Mouse (Mus musculus) CH12.LX (cell line): ENCODE measurements around the gene Bcl2l12. TPM values are rescaled to one million over a fixed set of nuclear protein-coding genes. Genes with fewer than 3 reads are reported as not detected.

Experiments used
- DNase-seq: peaks from one replicate; pipeline ENCODE4 v3.0.0-alpha.2; 2013; ENCODE audit errors: extremely low read depth
- H3K27ac ChIP-seq: 2 replicates; pipeline ENCODE4 v1.5.1; 2012; ENCODE audit warnings: low read depth, mild to moderate bottlenecking, control low read depth, moderate library complexity; ENCODE audit not compliant: insufficient read depth
- H3K27me3 ChIP-seq: replicated peaks from 2 replicates; pipeline ENCODE3; 2012; ENCODE audit warnings: inconsistent platforms
- H3K36me3 ChIP-seq, 2 experiments: replicated peaks in 1 of 2; 2 replicates each; pipeline versions ENCODE3 to v1.6.1; 2012; ENCODE audit warnings: inconsistent platforms in 1 of 2, low read length in 1 of 2, mild to moderate bottlenecking in 1 of 2, mixed read lengths in 1 of 2, moderate library complexity in 1 of 2; ENCODE audit not compliant: control insufficient read depth in 1 of 2, insufficient read depth in 1 of 2
- H3K4me1 ChIP-seq, 2 experiments: 2 replicates each; pipeline ENCODE4 v1.6.1; 2012; ENCODE audit warnings: inconsistent platforms in 1 of 2, moderate library complexity in 1 of 2; ENCODE audit not compliant: insufficient read depth in 2 of 2, control insufficient read depth in 1 of 2
- H3K4me2 ChIP-seq: 2 replicates; pipeline ENCODE4 v1.6.1; 2012; ENCODE audit warnings: low read depth, mild to moderate bottlenecking, control low read depth; ENCODE audit not compliant: poor library complexity, insufficient read depth, severe bottlenecking
- H3K4me3 ChIP-seq, 3 experiments: fragments of 150-350 bp in 1 of 3; sonication (generic) in 1 of 3; replicated peaks in 1 of 3; 2 replicates each; pipeline versions ENCODE3 to v1.5.1; 2011 to 2012; ENCODE audit warnings: low read depth in 2 of 3, low read length in 2 of 3, mild to moderate bottlenecking in 2 of 3, moderate library complexity in 2 of 3, control low read depth in 1 of 3, improper control_type of control experiment in 1 of 3, inconsistent platforms in 1 of 3, mixed read lengths in 1 of 3; ENCODE audit not compliant: poor library complexity in 1 of 3
- H3K79me2 ChIP-seq: replicated peaks from 2 replicates; pipeline ENCODE4 v1.6.1; 2012; ENCODE audit warnings: mild to moderate bottlenecking, moderate library complexity; ENCODE audit not compliant: control insufficient read depth, poor library complexity, insufficient read depth, severe bottlenecking; ENCODE audit errors: extremely low read depth
- H3K9ac ChIP-seq: 2 replicates; pipeline ENCODE4 v1.6.1; 2012; ENCODE audit warnings: low read depth, mild to moderate bottlenecking, control low read depth, moderate library complexity; ENCODE audit not compliant: insufficient read depth
- H3K9me3 ChIP-seq: replicated peaks from 2 replicates; pipeline ENCODE3; 2012; ENCODE audit warnings: low read length, inconsistent platforms, mixed read lengths
- CHD2 ChIP-seq: IDR thresholded peaks from 2 replicates; pipeline ENCODE4 v1.6.1; 2011; ENCODE audit warnings: low read length, improper control_type of control experiment
- E2F4 ChIP-seq: IDR thresholded peaks from 2 replicates; pipeline ENCODE4 v1.6.1; 2011; ENCODE audit warnings: low read depth, low read length, improper control_type of control experiment; ENCODE audit not compliant: insufficient replicate concordance
- ELF1 ChIP-seq: IDR thresholded peaks from 2 replicates; pipeline ENCODE4 v1.6.1; 2014; ENCODE audit warnings: low read depth, mild to moderate bottlenecking, inconsistent platforms, low read length, improper control_type of control experiment
- EP300 ChIP-seq: IDR thresholded peaks from 2 replicates; pipeline ENCODE4 v1.6.1; 2011; ENCODE audit warnings: low read length, improper control_type of control experiment
- ETS1 ChIP-seq: conservative IDR thresholded peaks from 2 replicates; pipeline ENCODE4 v1.6.1; 2012; ENCODE audit warnings: low read depth, mild to moderate bottlenecking, inconsistent platforms, low read length, improper control_type of control experiment, moderate library complexity
- GABPA ChIP-seq: IDR thresholded peaks from 2 replicates; pipeline ENCODE4 v1.6.1; 2012; ENCODE audit warnings: low read depth, low read length, improper control_type of control experiment, inconsistent platforms; ENCODE audit not compliant: insufficient replicate concordance
- IRF4 ChIP-seq: IDR thresholded peaks from 2 replicates; pipeline ENCODE4 v1.6.1; 2014; ENCODE audit warnings: low read depth, mild to moderate bottlenecking, inconsistent platforms, low read length, improper control_type of control experiment
- JUN ChIP-seq: IDR thresholded peaks from 2 replicates; pipeline ENCODE4 v1.6.1; 2011; ENCODE audit warnings: low read depth, mild to moderate bottlenecking, low read length, improper control_type of control experiment, moderate library complexity; ENCODE audit not compliant: insufficient read depth
- JUND ChIP-seq: conservative IDR thresholded peaks from 2 replicates; pipeline ENCODE4 v1.6.1; 2011; ENCODE audit warnings: low read depth, low read length, improper control_type of control experiment
- MAZ ChIP-seq: IDR thresholded peaks from 2 replicates; pipeline ENCODE4 v1.6.1; 2012; ENCODE audit warnings: low read depth, mild to moderate bottlenecking, inconsistent platforms, low read length, improper control_type of control experiment, moderate library complexity
- MEF2A ChIP-seq: IDR thresholded peaks from 2 replicates; pipeline ENCODE4 v1.6.1; 2014; ENCODE audit warnings: low read depth, mild to moderate bottlenecking, inconsistent platforms, low read length, improper control_type of control experiment, borderline replicate concordance
- MXI1 ChIP-seq: IDR thresholded peaks from 2 replicates; pipeline ENCODE4 v1.6.1; 2011; ENCODE audit warnings: mild to moderate bottlenecking, low read depth, low read length, improper control_type of control experiment
- MYC ChIP-seq: IDR thresholded peaks from 2 replicates; pipeline ENCODE4 v1.6.1; 2011; ENCODE audit warnings: low read depth, mild to moderate bottlenecking, improper control_type of control experiment, low read length
- NELFE ChIP-seq: IDR thresholded peaks from 2 replicates; pipeline ENCODE4 v1.6.1; 2011; ENCODE audit warnings: low read depth, low read length, improper control_type of control experiment
- NRF1 ChIP-seq: IDR thresholded peaks from 2 replicates; pipeline ENCODE4 v1.6.1; 2014; ENCODE audit warnings: low read depth, mild to moderate bottlenecking, inconsistent platforms, low read length, improper control_type of control experiment, moderate library complexity
- PAX5 ChIP-seq: IDR thresholded peaks from 2 replicates; pipeline ENCODE4 v1.6.1; 2012; ENCODE audit warnings: low read length, inconsistent platforms, mixed read lengths
- POLR2A ChIP-seq: IDR thresholded peaks from 2 replicates; pipeline ENCODE4 v1.6.1; 2011; ENCODE audit warnings: low read depth, mild to moderate bottlenecking, improper control_type of control experiment, low read length
- POLR2AphosphoS2 ChIP-seq: IDR thresholded peaks from 2 replicates; pipeline ENCODE4 v1.6.1; 2011; ENCODE audit warnings: low read depth, low read length, improper control_type of control experiment
- RAD21 ChIP-seq: IDR thresholded peaks from 2 replicates; pipeline ENCODE4 v1.6.1; 2011; ENCODE audit warnings: low read depth, mild to moderate bottlenecking, low read length, improper control_type of control experiment, moderate library complexity
- RCOR1 ChIP-seq: conservative IDR thresholded peaks from 2 replicates; pipeline ENCODE4 v1.6.1; 2012; ENCODE audit warnings: low read depth, mild to moderate bottlenecking, inconsistent platforms, low read length, improper control_type of control experiment
- SIN3A ChIP-seq: IDR thresholded peaks from 2 replicates; pipeline ENCODE4 v1.6.1; 2012; ENCODE audit warnings: low read length, improper control_type of control experiment, inconsistent platforms
- TCF12 ChIP-seq: IDR thresholded peaks from 2 replicates; pipeline ENCODE4 v1.6.1; 2014; ENCODE audit warnings: low read depth, mild to moderate bottlenecking, inconsistent platforms, low read length, improper control_type of control experiment
- UBTF ChIP-seq: IDR thresholded peaks from 2 replicates; pipeline ENCODE4 v1.6.1; 2012; ENCODE audit warnings: low read depth, mild to moderate bottlenecking, inconsistent platforms, low read length, improper control_type of control experiment, moderate library complexity
- USF1 ChIP-seq: IDR thresholded peaks from 2 replicates; pipeline ENCODE4 v1.6.1; 2014; ENCODE audit warnings: low read depth, mild to moderate bottlenecking, inconsistent platforms, low read length, improper control_type of control experiment
- ZC3H11A ChIP-seq: IDR thresholded peaks from 2 replicates; pipeline ENCODE4 v1.6.1; 2012; ENCODE audit warnings: low read depth, mild to moderate bottlenecking, inconsistent platforms, low read length, improper control_type of control experiment
- ZKSCAN1 ChIP-seq: IDR thresholded peaks from 2 replicates; pipeline ENCODE4 v1.6.1; 2012; ENCODE audit warnings: low read depth, inconsistent platforms, low read length, improper control_type of control experiment, borderline replicate concordance
- ZMIZ1 ChIP-seq: IDR thresholded peaks from 2 replicates; pipeline ENCODE4 v1.6.1; 2012; ENCODE audit warnings: low read depth, mild to moderate bottlenecking, inconsistent platforms, low read length, improper control_type of control experiment
- ZNF384 ChIP-seq: IDR thresholded peaks from 2 replicates; pipeline ENCODE4 v1.6.1; 2012; ENCODE audit warnings: low read depth, low read length, improper control_type of control experiment, inconsistent platforms
- dilution Hi-C: fragments of 300-500 bp; cut with MboI; formaldehyde crosslinking; loops from 2 replicates; pipeline ENCODE4 v1.14.3; 2020; ENCODE audit warnings: low sequenced_read_pairs; ENCODE audit not compliant: extremely low pct_unique_long_range_greater_than_20kb, extremely low pct_ligation_motif_present
- in situ Hi-C: fragments of 300-500 bp; cut with MboI; formaldehyde crosslinking; loops from 3 replicates; pipeline ENCODE4 v1.14.3; 2019; ENCODE audit warnings: low sequenced_read_pairs, low pct_ligation_motif_present, low pct_unique_long_range_greater_than_20kb, mixed read lengths
- polyA plus RNA-seq: library from polyadenylated mRNA; unstranded; fragments of >175 nt; gene quantifications from 2 replicates; pipeline ENCODE4 v1.2.1, GENCODE M21; 2012; ENCODE audit warnings: low read depth; ENCODE audit not compliant: insufficient read length
- total RNA-seq, 2 experiments: library from RNA; depleted of rRNA; stranded (reverse); fragments of 300-350 nt in 1 of 2; fragments of >200 nt in 1 of 2; gene quantifications; 2 replicates each; pipeline ENCODE4 v1.2.3; 2012 to 2014

Gene Bcl2l12
- total and polyA plus RNA-seq, 3 experiments = 9.2 to 12.6 (median 11.8) TPM

DNA sequence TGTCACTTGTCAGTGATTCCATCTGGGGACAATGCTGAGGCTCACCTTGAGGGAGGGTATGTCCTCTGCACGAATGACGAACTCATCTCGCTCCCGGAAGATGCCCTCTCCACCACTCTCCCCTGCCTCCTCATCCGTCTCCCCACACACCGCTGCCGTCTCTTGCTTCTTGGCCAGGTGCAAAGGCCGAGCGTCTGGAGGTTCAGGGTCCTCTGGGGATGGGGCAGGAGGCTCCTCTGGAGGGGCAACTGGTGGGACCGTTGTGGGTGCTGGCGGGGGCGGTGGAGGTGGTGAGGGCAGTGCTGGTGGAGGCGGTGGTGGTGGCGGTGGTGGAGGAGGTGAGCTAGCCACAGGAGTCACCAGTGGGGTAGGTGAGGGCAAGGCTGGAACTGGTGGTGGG lies 44.8 kb upstream of the Bcl2l12 start:
- no peak overlapping the region for H3K4me2 ChIP-seq
- no peak overlapping the region for H3K27ac ChIP-seq
- no peaks in the 10 kb centered on the region for H3K4me1 ChIP-seq
- peaks cover 2% of the 10 kb centered on the region; the same call in 1 of the 2 replicates for H3K79me2 ChIP-seq
- in situ Hi-C loops (no loop called here), dilution Hi-C loops (no loop called here)
- H3K4me3 ChIP-seq = no peak overlapping the region
- peaks cover 75 to 89% of the 10 kb centered on the region in 2 experiments for H3K36me3 ChIP-seq
- H3K9me3 ChIP-seq = no peaks in the 10 kb centered on the region
- no peak for TF ChIP-seq IRF4
- TF ChIP-seq ZNF384 = no peak
- no peak for TF ChIP-seq ZKSCAN1
- TF ChIP-seq USF1 = no peak
- TF ChIP-seq POLR2AphosphoS2 = no peak
- no peak for TF ChIP-seq UBTF
- no peak for TF ChIP-seq NRF1
- TF ChIP-seq PAX5 = no peak
- TF ChIP-seq EP300 = no peak
- no peak for TF ChIP-seq CHD2
- no peak for TF ChIP-seq MXI1
- TF ChIP-seq MYC = no peak
- no peak for TF ChIP-seq MEF2A
- TF ChIP-seq TCF12 = no peak
- H3K27me3 ChIP-seq = no peaks in the 10 kb centered on the region
- H3K9ac ChIP-seq = no peak overlapping the region
- DNase-seq = no peak

DNA sequence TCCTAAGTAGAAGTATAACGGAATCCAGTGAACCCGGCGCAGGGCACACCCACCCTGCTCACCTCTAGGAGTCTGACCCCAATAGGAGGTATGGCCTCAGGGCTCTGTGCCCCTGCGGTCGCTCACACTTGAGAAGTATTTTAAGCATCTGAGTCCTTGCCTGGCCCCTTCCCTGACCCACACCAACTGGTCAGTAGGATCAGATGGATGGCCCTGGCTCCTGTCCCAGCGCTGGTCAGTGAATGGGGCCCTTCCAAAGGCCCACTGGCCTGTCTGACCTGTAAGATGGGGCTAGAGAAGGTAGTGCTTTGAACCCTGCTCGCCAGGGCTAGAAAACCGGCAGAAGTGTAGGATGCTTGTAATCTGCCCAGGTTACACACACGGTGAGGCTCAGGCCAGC lies 42.3 kb upstream of the Bcl2l12 start:
- Histone ChIP-seq H3K9me3 (no peaks in the 10 kb centered on the region), H3K4me2 (no peak overlapping the region), H3K36me3 (peaks cover 66 to 89% of the 10 kb centered on the region in 2 experiments), H3K27me3 (no peaks in the 10 kb centered on the region), H3K4me3 (no peak overlapping the region), H3K9ac (no peak overlapping the region), H3K4me1 (no peaks in the 10 kb centered on the region), H3K27ac (no peak overlapping the region), H3K79me2 (peaks cover 2% of the 10 kb centered on the region; the same call in 1 of the 2 replicates)
- dilution Hi-C loops (no loop called here), in situ Hi-C loops (no loop called here)
- no peak for TF ChIP-seq ZKSCAN1
- TF ChIP-seq SIN3A = no peak
- no peak for TF ChIP-seq CHD2
- TF ChIP-seq E2F4 = no peak
- TF ChIP-seq JUN = no peak
- TF ChIP-seq MEF2A = no peak
- no peak for TF ChIP-seq MAZ
- TF ChIP-seq RCOR1 = no peak
- no peak for TF ChIP-seq GABPA
- no peak for TF ChIP-seq ZC3H11A
- no peak for TF ChIP-seq ELF1
- TF ChIP-seq POLR2A = no peak
- no peak for TF ChIP-seq EP300
- no peak for TF ChIP-seq JUND
- TF ChIP-seq ZMIZ1 = no peak
- no peak for TF ChIP-seq ETS1
- no peak for TF ChIP-seq NELFE
- TF ChIP-seq ZNF384 = no peak
- no peak for TF ChIP-seq PAX5
- no peak for TF ChIP-seq RAD21
- no peak for DNase-seq
